Mouse (Mus musculus): ENCODE measurements around the gene Tnfsf18.

The Tnfsf18 gene

GRCm38 (mm10) chr1:161494343-161494742, at the start of gene Tnfsf18:
Tnfsf18 (plus strand) TSS chr1:161494655.
- peak; percentile 57 to 62 for DNase-seq (ENCODE audit: low spot score in 2 of 2)

- DNase-seq (ENCODE audit: low spot score in 2 of 2): no peak
Observed at GRCm38 (mm10) chr1:161444858-161445257, 49.6 kb upstream of the Tnfsf18 start.

GRCm38 (mm10) chr1:161451683-161452245, 42.7 kb upstream of the Tnfsf18 start:
- DNase-seq (ENCODE audit: low spot score in 2 of 2): no peak

- DNase-seq (ENCODE audit: low spot score in 2 of 2): no peak
Observed at GRCm38 (mm10) chr1:161452250-161452649, 42.2 kb upstream of the Tnfsf18 start.

- peak in 1 of 2 experiments; percentile 43 for DNase-seq (ENCODE audit: low spot score in 2 of 2)
Observed at GRCm38 (mm10) chr1:161463388-161464085, 30.9 kb upstream of the Tnfsf18 start.

- DNase-seq (ENCODE audit: low spot score in 2 of 2): no peak
Observed at GRCm38 (mm10) chr1:161477221-161477620, 17.2 kb upstream of the Tnfsf18 start.

- DNase-seq (ENCODE audit: low spot score in 2 of 2): no peak
Observed at GRCm38 (mm10) chr1:161479854-161480253, 14.6 kb upstream of the Tnfsf18 start.

- no peak for DNase-seq (ENCODE audit: low spot score in 2 of 2)
Observed at GRCm38 (mm10) chr1:161482211-161482610, 12.2 kb upstream of the Tnfsf18 start.

- DNase-seq (ENCODE audit: low spot score in 2 of 2): no peak
Observed at GRCm38 (mm10) chr1:161487069-161487468, 7.4 kb upstream of the Tnfsf18 start.

GRCm38 (mm10) chr1:161491766-161492165, 2.7 kb upstream of the Tnfsf18 start:
- DNase-seq (ENCODE audit: low spot score in 2 of 2): no peak

GRCm38 (mm10) chr1:161496866-161497645, 2.6 kb downstream of the Tnfsf18 start:
- peak; percentile 65 to 69 for DNase-seq (ENCODE audit: low spot score in 2 of 2)

GRCm38 (mm10) chr1:161500114-161500810, 5.8 kb downstream of the Tnfsf18 start:
- DNase-seq (ENCODE audit: low spot score in 2 of 2): no peak

GRCm38 (mm10) chr1:161500811-161501146, 6.3 kb downstream of the Tnfsf18 start:
- no peak for DNase-seq (ENCODE audit: low spot score in 2 of 2)

GRCm38 (mm10) chr1:161506317-161506716, 11.9 kb downstream of the Tnfsf18 start:
- DNase-seq (ENCODE audit: low spot score in 2 of 2): peak in 1 of 2 experiments; percentile 20

- DNase-seq (ENCODE audit: low spot score in 2 of 2): no peak
Observed at GRCm38 (mm10) chr1:161507623-161508047, 13.2 kb downstream of the Tnfsf18 start.

GRCm38 (mm10) chr1:161517355-161517754, 22.9 kb downstream of the Tnfsf18 start:
- no peak for DNase-seq (ENCODE audit: low spot score in 2 of 2)

- DNase-seq (ENCODE audit: low spot score in 2 of 2): no peak
Observed at GRCm38 (mm10) chr1:161520223-161520622, 25.8 kb downstream of the Tnfsf18 start.

- DNase-seq (ENCODE audit: low spot score in 2 of 2): no peak
Observed at GRCm38 (mm10) chr1:161528173-161528572, 33.7 kb downstream of the Tnfsf18 start.

- DNase-seq (ENCODE audit: low spot score in 2 of 2): no peak
Observed at GRCm38 (mm10) chr1:161550596-161551095, 56.2 kb downstream of the Tnfsf18 start.

GRCm38 (mm10) chr1:161552098-161552497, 57.6 kb downstream of the Tnfsf18 start:
- DNase-seq (ENCODE audit: low spot score in 2 of 2): no peak

All from right cerebral cortex, postnatal 10 days (tissue).